Mouse (Mus musculus) thymus, adult 2 months (tissue): Measurements from ENCODE around the gene Ifitm1.

Source experiments
- CTCF ChIP-seq: fragments of 200-500 bp; IDR thresholded peaks from 2 replicates; pipeline ENCODE4 v1.5.1; 2012; ENCODE audit warnings: mild to moderate bottlenecking, control low read depth, low read length, moderate library complexity, borderline replicate concordance; ENCODE audit not compliant: control insufficient read depth, poor library complexity, insufficient read depth; ENCODE audit errors: extremely low read depth
- POLR2A ChIP-seq: fragments of 200-500 bp; IDR thresholded peaks from 2 replicates; pipeline ENCODE4 v1.6.1; 2012; ENCODE audit warnings: mild to moderate bottlenecking, low read length, control low read depth, moderate library complexity; ENCODE audit not compliant: control insufficient read depth, poor library complexity, insufficient read depth; ENCODE audit errors: extremely low read depth

GRCm38 (mm10) chr7:140919911-140920310, 47.1 kb upstream of the Ifitm1 start:
- TF ChIP-seq CTCF = no peak
- no peak for TF ChIP-seq POLR2A
